In genomic region chr10:42275401-42275870, GRCm38 (mm10) we compare ENCODE assay signal across 8 mouse cellular contexts. TPM values are rescaled to one million over a fixed set of nuclear protein-coding genes. Genes with fewer than 3 reads are reported as not detected.
DNase-seq lines count a peak whose midpoint lies in the region; ATAC-seq and TF ChIP-seq lines count a peak whose summit lies in the region.

No protein-coding gene starts in this region.

- peaks cover 46% of the 10 kb centered on the region for H3K4me1 ChIP-seq in heart, embryonic 15.5 days (replicated peaks)
- H3K4me1 ChIP-seq in lung, embryonic 14.5 days (ENCODE audit: insufficient read depth) = peaks cover 18% of the 10 kb centered on the region

- H3K9ac ChIP-seq in heart, embryonic 15.5 days = peak overlapping the region; percentile 90
- H3K9ac ChIP-seq in lung, embryonic 14.5 days = peak overlapping the region; percentile 81

- no peak for TF ChIP-seq CTCF in lung, embryonic 14.5 days (IDR thresholded peaks at IDR 0.05; ENCODE audit: low read depth)

- H3K27me3 ChIP-seq in heart, embryonic 15.5 days = no peaks in the 10 kb centered on the region
- no peaks in the 10 kb centered on the region for H3K27me3 ChIP-seq in lung, embryonic 14.5 days (ENCODE audit: insufficient read depth, low read length)

- H3K4me3 ChIP-seq in heart, embryonic 15.5 days = peak overlapping the region; percentile 87
- H3K4me3 ChIP-seq in lung, embryonic 14.5 days (ENCODE audit: low read depth, low read length) = peak overlapping the region; percentile 74

- peak overlapping the region; percentile 89 for H3K4me2 ChIP-seq in heart, embryonic 15.5 days
- H3K4me2 ChIP-seq in lung, embryonic 14.5 days = peak overlapping the region; percentile 99

- H3K9me3 ChIP-seq in heart, embryonic 15.5 days (replicated peaks) = no peaks in the 10 kb centered on the region
- H3K9me3 ChIP-seq in lung, embryonic 14.5 days (ENCODE audit: low read depth, low read length) = no peaks in the 10 kb centered on the region

- no peak for ATAC-seq in heart, embryonic 15.5 days (replicated peaks; ENCODE audit: insufficient number of reproducible peaks, insufficient read depth, low FRiP score, low read depth)
- no peak for ATAC-seq in lung, embryonic 14.5 days (ENCODE audit: insufficient read depth)

- under 1% methylated on average over 45 of the region's 54 CpGs for WGBS in heart, embryonic 15.5 days
- under 1% methylated on average over 50 of the region's 54 CpGs for WGBS in lung, embryonic 14.5 days

- H3K36me3 ChIP-seq in heart, embryonic 15.5 days = no peaks in the 10 kb centered on the region
- peaks cover 21% of the 10 kb centered on the region for H3K36me3 ChIP-seq in lung, embryonic 14.5 days (ENCODE audit: insufficient read depth)

- H3K27ac ChIP-seq in heart, embryonic 15.5 days = peak overlapping the region; percentile 99
- H3K27ac ChIP-seq in lung, embryonic 14.5 days (ENCODE audit: low read depth) = peak overlapping the region; percentile 96

- DNase-seq in ovary, adult 18-20 months (ENCODE audit: low spot score) = peak; percentile 35
- DNase-seq in ovary, postnatal 14 days (ENCODE audit: low spot score) = no peak
- DNase-seq in embryo, embryonic 11 days = peak; percentile 66
- DNase-seq in kidney, postnatal 36 days = peak; percentile 54 to 76
- DNase-seq in lung, embryonic 14.5 days = peak; percentile 71
- DNase-seq in right cerebral cortex, adult 18-20 months = peak; percentile 39
- DNase-seq in urinary bladder, postnatal 14 days (ENCODE audit: low spot score) = peak; percentile 65

RNA-seq across cellular contexts. Expression of gene Foxo3, which starts 1.1 kb away (rescaled TPM):
- polyA plus RNA-seq in heart, embryonic 15.5 days (2015; fragmentation: Nextera tagmentation; extraction: Ambion mirVana) = 5.7 and 6.8 TPM in 2 replicates
- polyA plus RNA-seq in lung, embryonic 14.5 days (2014; fragmentation: Nextera tagmentation; extraction: Ambion mirVana) = 9.0 and 9.4 TPM in 2 replicates
